8 mouse cellular contexts compared by ENCODE assay signal in genomic region chr2:158734500-158735152, GRCm38 (mm10). TPM values are rescaled to one million over a fixed set of nuclear protein-coding genes. Genes with fewer than 3 reads are reported as not detected.
DNase-seq lines count a peak whose midpoint lies in the region; ATAC-seq lines count a peak whose summit lies in the region.
"Had no signal": no experiment of that assay in that cellular context is flagged by ENCODE, and none has a peak within 500 bp of the region (broad histone marks: within the 10 kb centered on the region; RNA-seq: fewer than 3 reads in every experiment).

No protein-coding gene starts in this region.

- H3K9me3 ChIP-seq in embryonic facial prominence, embryonic 15.5 days (replicated peaks), result no peaks in the 10 kb centered on the region
- H3K9me3 ChIP-seq: neural tube, embryonic 12.5 days had no signal

- H3K27me3 ChIP-seq in embryonic facial prominence, embryonic 15.5 days, result no peaks in the 10 kb centered on the region
- H3K27me3 ChIP-seq: neural tube, embryonic 12.5 days had no signal

- H3K4me2 ChIP-seq in embryonic facial prominence, embryonic 15.5 days (replicated peaks), result no peak overlapping the region
- H3K4me2 ChIP-seq: neural tube, embryonic 12.5 days had no signal

- DNase-seq in layer of hippocampus, adult 9-11 months, result peak; percentile 56
- DNase-seq in layer of hippocampus, adult 8-10 months (ENCODE audit: low spot score in 2 of 2), result no peak
- peak; percentile 54 to 66 for DNase-seq in adrenal gland, postnatal 36 days
- DNase-seq in kidney, postnatal 14 days, result peak; percentile 77
- peak; percentile 62 for DNase-seq in right cerebral cortex, postnatal 25 days
- no peak for DNase-seq in T-cell, adult 2 months (ENCODE audit: low spot score)

- H3K4me1 ChIP-seq in embryonic facial prominence, embryonic 15.5 days, result no peaks in the 10 kb centered on the region

- WGBS in embryonic facial prominence, embryonic 15.5 days, result 69% methylated on average over 7 of the region's 7 CpGs

- no peak overlapping the region for H3K9ac ChIP-seq in embryonic facial prominence, embryonic 15.5 days
- H3K9ac ChIP-seq: neural tube, embryonic 12.5 days had no signal

- H3K36me3 ChIP-seq in embryonic facial prominence, embryonic 15.5 days, result no peaks in the 10 kb centered on the region
- H3K36me3 ChIP-seq: neural tube, embryonic 12.5 days had no signal

- no peak overlapping the region for H3K4me3 ChIP-seq in embryonic facial prominence, embryonic 15.5 days (replicated peaks)
- H3K4me3 ChIP-seq: neural tube, embryonic 12.5 days had no signal

- H3K27ac ChIP-seq in embryonic facial prominence, embryonic 15.5 days (replicated peaks), result no peak overlapping the region
- H3K27ac ChIP-seq: neural tube, embryonic 12.5 days had no signal

- peak; percentile 26; the same call in 1 of the 2 replicates for ATAC-seq in embryonic facial prominence, embryonic 15.5 days (ENCODE audit: insufficient number of reproducible peaks, low FRiP score, low TSS enrichment, low read depth)

RNA-seq across cellular contexts. Expression of gene Fam83d, which starts 33.3 kb away (rescaled TPM):
- 1 to 10 TPM; 2.3 to 4.0 (median 3.3) TPM for total RNA-seq in layer of hippocampus, adult 8-10 months (2022)
- 1 to 10 TPM; 1.6 to 1.9 TPM for total RNA-seq in adrenal gland, postnatal 36 days (2021)
- 39.5 and 39.9 TPM in 2 replicates for polyA plus RNA-seq in embryonic facial prominence, embryonic 15.5 days (2015; fragmentation: Nextera tagmentation; extraction: Ambion mirVana)

RNA-seq across cellular contexts. Expression of gene Dhx35, which starts 60.0 kb away (rescaled TPM):
- total RNA-seq in layer of hippocampus, adult 8-10 months (2022), result 10 to 100 TPM; 17.1 to 24.7 (median 19.9) TPM
- total RNA-seq in adrenal gland, postnatal 36 days (2021), result 10 to 100 TPM; 10.6 to 11.2 TPM
- polyA plus RNA-seq in embryonic facial prominence, embryonic 15.5 days (2015; fragmentation: Nextera tagmentation; extraction: Ambion mirVana), result 12.5 and 13.0 TPM in 2 replicates

Comparison
In these comparisons a context has a peak if more than half of its experiments do, and no peak if none do; other contexts are left out.
1. DNase-seq: peak in layer of hippocampus, adult 9-11 months (single experiment), adrenal gland, postnatal 36 days (2 of 2), kidney, postnatal 14 days (single experiment) and right cerebral cortex, postnatal 25 days (single experiment); none in layer of hippocampus, adult 8-10 months (0 of 2) and T-cell, adult 2 months (single experiment).